Mouse (Mus musculus): Measurements from ENCODE around the gene Mtmr4. TPM values are rescaled to one million over a fixed set of nuclear protein-coding genes. Genes with fewer than 3 reads are reported as not detected.
A peak's percentile ranks its signal among the peaks of the same experiment; 100 is the strongest.

Mtmr4 gene
- total and polyA plus RNA-seq, 2 experiments from 2014 or later, result 6.0 to 17.3 TPM

GRCm38 (mm10) chr11:87555106-87555703, 36.8 kb upstream of the Mtmr4 start:
- peak overlapping the region; percentile 64 for H3K27ac ChIP-seq (ENCODE audit: low read depth)
- peaks cover 13% of the 10 kb centered on the region; the same call in 1 of the 2 replicates for H3K4me1 ChIP-seq (ENCODE audit: control insufficient read depth, insufficient read depth)
- H3K4me2 ChIP-seq (ENCODE audit: low read depth, low read length), result no peak overlapping the region
- no peaks in the 10 kb centered on the region for H3K9me3 ChIP-seq (replicated peaks; ENCODE audit: control insufficient read depth, low read length)
- DNase-seq (ENCODE audit: low spot score), result peak; percentile 46
- WGBS, result 28% methylated on average over 2 of the region's 2 CpGs
- H3K27me3 ChIP-seq (ENCODE audit: control insufficient read depth, insufficient read depth, low read length), result no peaks in the 10 kb centered on the region
- no peak for TF ChIP-seq CTCF (IDR thresholded peaks at IDR 0.05; ENCODE audit: low read depth)
- no peak; the same call in 1 of the 2 replicates for ATAC-seq (ENCODE audit: insufficient read depth, low read depth)
- H3K9ac ChIP-seq (replicated peaks; ENCODE audit: low read depth, low read length), result no peak overlapping the region
- H3K4me3 ChIP-seq (ENCODE audit: low read depth, low read length), result no peak overlapping the region
- no peaks in the 10 kb centered on the region for H3K36me3 ChIP-seq (replicated peaks; ENCODE audit: control insufficient read depth, insufficient read depth, low read length)

- Histone ChIP-seq H3K27me3 (ENCODE audit: control insufficient read depth, insufficient read depth, low read length) (no peaks in the 10 kb centered on the region), H3K9me3 (replicated peaks; ENCODE audit: control insufficient read depth, low read length) (no peaks in the 10 kb centered on the region), H3K4me2 (ENCODE audit: low read depth, low read length) (no peak overlapping the region), H3K4me3 (ENCODE audit: low read depth, low read length) (no peak overlapping the region), H3K27ac (ENCODE audit: low read depth) (no peak overlapping the region), H3K4me1 (ENCODE audit: control insufficient read depth, insufficient read depth) (peaks cover 6% of the 10 kb centered on the region; the same call in 1 of the 2 replicates), H3K36me3 (replicated peaks; ENCODE audit: control insufficient read depth, insufficient read depth, low read length) (no peaks in the 10 kb centered on the region), H3K9ac (replicated peaks; ENCODE audit: low read depth, low read length) (no peak overlapping the region)
- no peak for DNase-seq (ENCODE audit: low spot score)
- 29% methylated on average over 6 of the region's 6 CpGs for WGBS
- ATAC-seq (ENCODE audit: insufficient read depth, low read depth), result no peak
- TF ChIP-seq EP300 (IDR thresholded peaks at IDR 0.05; ENCODE audit: low read depth) (no peak), CTCF (IDR thresholded peaks at IDR 0.05; ENCODE audit: low read depth) (no peak)
Measured at GRCm38 (mm10) chr11:87561208-87561607, 30.8 kb upstream of the Mtmr4 start.

GRCm38 (mm10) chr11:87566501-87566900, 25.5 kb upstream of the Mtmr4 start, which contains the start of gene Gm11492:
Gm11492 (plus strand) TSS chr11:87566653.
- ATAC-seq (ENCODE audit: insufficient read depth, low read depth), result no peak; the same call in 1 of the 2 replicates
- Histone ChIP-seq H3K9me3 (replicated peaks; ENCODE audit: control insufficient read depth, low read length) (no peaks in the 10 kb centered on the region), H3K27ac (ENCODE audit: low read depth) (peak within 1 kb of the TSS; percentile 65), H3K36me3 (replicated peaks; ENCODE audit: control insufficient read depth, insufficient read depth, low read length) (no peaks in the 10 kb centered on the region), H3K4me3 (ENCODE audit: low read depth, low read length) (no peak within 1 kb of the TSS), H3K4me2 (ENCODE audit: low read depth, low read length) (no peak within 1 kb of the TSS), H3K4me1 (ENCODE audit: control insufficient read depth, insufficient read depth) (peaks cover 22% of the 10 kb centered on the region), H3K27me3 (ENCODE audit: control insufficient read depth, insufficient read depth, low read length) (no peaks in the 10 kb centered on the region), H3K9ac (replicated peaks; ENCODE audit: low read depth, low read length) (no peak within 1 kb of the TSS)
- DNase-seq (ENCODE audit: low spot score), result no peak
- TF ChIP-seq CTCF (IDR thresholded peaks at IDR 0.05; ENCODE audit: low read depth) (no peak), EP300 (IDR thresholded peaks at IDR 0.05; ENCODE audit: low read depth) (no peak)
- 54% methylated on average over 3 of the region's 3 CpGs for WGBS

- no peak for TF ChIP-seq EP300 (IDR thresholded peaks at IDR 0.05; ENCODE audit: low read depth)
- WGBS, result 71% methylated on average over 7 of the region's 7 CpGs
- Histone ChIP-seq H3K27ac (ENCODE audit: low read depth) (no peak within 1 kb of the TSS), H3K4me3 (ENCODE audit: low read depth, low read length) (no peak within 1 kb of the TSS), H3K9me3 (replicated peaks; ENCODE audit: control insufficient read depth, low read length) (no peaks in the 10 kb centered on the region), H3K9ac (replicated peaks; ENCODE audit: low read depth, low read length) (no peak within 1 kb of the TSS), H3K4me2 (ENCODE audit: low read depth, low read length) (no peak within 1 kb of the TSS), H3K36me3 (replicated peaks; ENCODE audit: control insufficient read depth, insufficient read depth, low read length) (no peaks in the 10 kb centered on the region), H3K27me3 (ENCODE audit: control insufficient read depth, insufficient read depth, low read length) (no peaks in the 10 kb centered on the region), H3K4me1 (ENCODE audit: control insufficient read depth, insufficient read depth) (peaks cover 34% of the 10 kb centered on the region)
- DNase-seq (ENCODE audit: low spot score) (no peak), ATAC-seq (ENCODE audit: insufficient read depth, low read depth) (no peak)
Measured at GRCm38 (mm10) chr11:87568255-87568953, 23.6 kb upstream of the Mtmr4 start, which contains the start of gene Sept4. Sept4 (plus strand) TSS chr11:87568903.

GRCm38 (mm10) chr11:87570743-87571142, 21.2 kb upstream of the Mtmr4 start:
- H3K4me1 ChIP-seq (ENCODE audit: control insufficient read depth, insufficient read depth), result peaks cover 34% of the 10 kb centered on the region
- peak overlapping the region; percentile 74 for H3K27ac ChIP-seq (ENCODE audit: low read depth)
- no peak overlapping the region for H3K9ac ChIP-seq (replicated peaks; ENCODE audit: low read depth, low read length)
- H3K4me3 ChIP-seq (ENCODE audit: low read depth, low read length), result no peak overlapping the region
- 9% methylated on average over 5 of the region's 5 CpGs for WGBS
- DNase-seq (ENCODE audit: low spot score) (no peak), ATAC-seq (ENCODE audit: insufficient read depth, low read depth) (no peak)
- TF ChIP-seq CTCF (IDR thresholded peaks at IDR 0.05; ENCODE audit: low read depth), result no peak
- TF ChIP-seq EP300 (IDR thresholded peaks at IDR 0.05; ENCODE audit: low read depth), result no peak
- H3K9me3 ChIP-seq (replicated peaks; ENCODE audit: control insufficient read depth, low read length), result no peaks in the 10 kb centered on the region
- H3K4me2 ChIP-seq (ENCODE audit: low read depth, low read length), result no peak overlapping the region
- H3K36me3 ChIP-seq (replicated peaks; ENCODE audit: control insufficient read depth, insufficient read depth, low read length), result no peaks in the 10 kb centered on the region
- H3K27me3 ChIP-seq (ENCODE audit: control insufficient read depth, insufficient read depth, low read length), result no peaks in the 10 kb centered on the region

All from heart, postnatal 0 days (tissue).